Mouse (Mus musculus) skeletal muscle tissue, adult 2 months (tissue): ENCODE measurements around the gene Bhlha15.

ENCODE experiments used
- DNase-seq: peaks from one replicate; pipeline ENCODE4 v3.0.0-alpha.2; 2012; ENCODE audit warnings: low read depth, low spot score

Gene Bhlha15

DNA sequence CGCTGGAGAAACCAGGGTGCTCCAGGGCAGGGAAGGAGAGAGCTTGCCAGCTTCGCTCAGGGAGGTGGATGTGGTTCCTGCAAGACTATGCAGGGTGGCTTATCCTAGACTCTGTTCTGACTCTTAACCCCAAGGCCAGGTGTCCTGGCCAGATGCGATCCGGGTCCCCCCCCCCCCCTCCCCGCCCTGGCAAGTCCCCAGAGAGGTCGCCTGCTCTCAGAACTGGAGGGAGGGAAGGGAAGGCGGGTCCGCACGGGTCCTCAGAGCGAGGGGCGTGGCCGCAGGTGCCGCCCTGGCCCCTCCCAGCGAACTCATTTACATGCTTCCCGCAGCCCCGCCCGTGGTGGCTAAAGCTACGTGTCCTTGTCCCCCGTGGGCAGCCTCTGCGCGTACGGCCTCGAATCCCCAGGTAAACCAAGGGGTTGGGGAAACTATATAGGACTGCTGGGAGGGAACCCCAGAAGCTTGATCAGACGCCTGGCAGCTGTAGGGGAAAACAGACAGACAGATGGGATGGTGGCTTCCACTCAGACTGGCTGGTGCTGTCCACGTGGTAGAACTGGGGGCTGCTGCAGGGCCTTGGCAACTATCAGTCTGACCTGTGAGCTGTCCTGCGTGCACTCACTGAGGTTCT is at the start of gene Bhlha15:
Gene Bhlha15 (plus strand): TSS at position 337 of the 634 bp plus-strand sequence.
- DNase-seq, result no peak

DNA sequence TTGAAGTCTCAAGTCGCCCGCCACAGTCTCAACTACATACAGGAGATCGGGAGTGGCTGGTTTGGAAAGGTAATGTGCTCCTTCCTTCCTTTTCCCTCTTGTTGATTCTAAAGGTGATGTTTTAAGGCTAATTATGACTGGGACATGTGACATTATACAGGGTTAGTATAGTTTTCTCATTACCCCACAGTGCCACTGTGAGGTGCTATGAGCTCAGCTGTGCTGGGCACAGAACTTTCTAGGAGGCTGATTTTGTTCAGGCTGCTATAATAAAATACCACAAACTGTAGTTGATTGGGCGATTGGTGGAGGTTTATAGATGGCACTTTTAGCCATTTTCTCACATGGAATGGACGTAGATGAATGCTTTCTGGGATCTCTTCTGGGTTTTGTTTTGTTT is 46.6 kb upstream of the Bhlha15 start:
- no peak for DNase-seq

DNA sequence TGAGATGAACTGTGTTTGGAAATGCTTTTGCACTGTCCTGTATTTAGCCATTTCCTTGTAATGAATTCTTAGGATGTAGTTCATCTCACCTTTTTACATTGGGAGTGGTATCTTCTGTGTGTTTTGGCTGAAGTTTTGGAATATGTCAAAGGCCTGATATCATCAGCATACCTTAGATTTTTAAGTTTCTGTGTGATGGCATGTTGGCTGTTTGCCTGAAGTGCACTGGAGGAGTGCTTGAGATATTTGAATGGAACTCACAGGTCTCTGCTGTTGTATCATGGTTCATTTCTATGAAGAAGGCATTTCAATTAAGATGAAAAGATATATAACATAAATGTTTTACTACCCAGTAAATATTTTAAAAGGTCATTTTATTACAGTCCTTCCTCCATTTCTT is 43.2 kb upstream of the Bhlha15 start:
- no peak for DNase-seq

DNA sequence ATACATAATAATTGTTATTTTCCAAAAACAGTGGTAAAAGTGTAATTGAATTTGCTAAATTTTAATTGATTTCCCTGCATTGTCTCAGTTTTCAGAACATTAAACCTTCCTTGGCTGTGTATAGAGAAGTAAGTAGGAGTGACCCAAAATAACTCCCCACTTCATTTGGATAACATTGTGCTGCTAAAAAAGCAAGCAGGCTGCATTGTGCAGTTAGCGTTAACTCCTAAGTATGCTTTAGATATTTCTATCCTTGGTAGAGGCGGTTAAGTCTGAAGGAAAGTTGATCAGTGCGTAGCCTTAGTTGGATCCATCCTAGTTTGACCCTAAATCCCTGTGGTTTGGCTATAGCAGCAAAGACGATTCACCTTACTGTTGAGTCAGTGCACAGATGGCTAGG is 40.6 kb upstream of the Bhlha15 start:
- DNase-seq, result no peak

DNA sequence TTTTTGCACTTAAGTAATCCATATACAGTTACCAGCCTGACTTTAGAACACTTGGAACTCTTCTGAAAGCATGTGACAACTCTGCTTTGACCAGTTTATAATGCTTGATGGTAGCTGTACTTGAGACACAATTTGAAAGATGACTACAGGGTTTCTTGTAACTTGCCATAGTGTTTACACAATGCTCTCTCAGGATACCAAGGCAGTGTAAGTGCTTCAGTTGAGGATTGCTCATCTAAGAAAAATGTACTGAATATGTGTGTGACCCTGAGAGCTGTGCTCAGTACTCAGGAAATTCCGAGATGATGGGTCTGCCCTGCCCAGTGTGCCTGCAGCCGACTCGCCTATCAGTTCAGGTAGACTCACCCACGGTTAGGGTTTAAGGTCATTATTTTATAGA is 38.8 kb upstream of the Bhlha15 start:
- DNase-seq, result no peak

DNA sequence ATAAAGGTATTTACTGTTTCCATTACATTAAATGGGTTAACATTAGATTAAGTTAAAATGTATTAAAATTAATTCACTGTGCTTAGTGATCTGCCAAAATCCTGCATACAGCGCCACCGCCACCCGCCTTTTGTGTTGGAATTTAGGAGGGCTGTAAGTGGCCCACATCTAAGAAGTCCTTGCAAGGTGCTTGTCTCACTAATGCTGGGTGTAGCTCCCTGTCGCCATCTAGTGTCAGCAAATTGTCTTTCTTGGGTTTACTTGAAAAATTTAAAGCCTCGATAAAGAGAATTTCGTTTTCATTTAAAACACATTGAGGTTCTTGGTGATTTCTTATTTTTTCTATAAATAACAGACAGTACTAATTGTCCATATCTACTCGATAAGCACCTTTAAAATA is 35.6 kb upstream of the Bhlha15 start:
- DNase-seq, result peak; percentile 48

DNA sequence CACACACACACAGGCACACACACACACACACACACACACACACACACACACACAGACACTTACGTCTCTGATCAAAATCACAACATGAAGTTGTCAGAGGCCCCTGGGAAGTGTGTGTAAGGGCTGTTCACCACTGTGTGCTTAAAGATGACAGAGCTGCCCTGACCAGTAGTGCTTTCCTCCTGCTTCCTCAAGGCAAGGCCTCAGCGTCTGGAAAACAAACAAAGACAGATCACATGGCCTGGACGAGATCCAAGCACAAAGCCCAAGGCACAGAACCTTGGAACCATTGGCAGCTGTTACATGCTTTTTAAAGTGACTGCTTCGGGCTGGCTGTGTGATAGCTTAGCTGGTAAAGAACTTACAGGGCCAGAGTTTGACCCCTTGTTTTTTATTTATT is 31.5 kb upstream of the Bhlha15 start:
- DNase-seq, result peak; percentile 72

DNA sequence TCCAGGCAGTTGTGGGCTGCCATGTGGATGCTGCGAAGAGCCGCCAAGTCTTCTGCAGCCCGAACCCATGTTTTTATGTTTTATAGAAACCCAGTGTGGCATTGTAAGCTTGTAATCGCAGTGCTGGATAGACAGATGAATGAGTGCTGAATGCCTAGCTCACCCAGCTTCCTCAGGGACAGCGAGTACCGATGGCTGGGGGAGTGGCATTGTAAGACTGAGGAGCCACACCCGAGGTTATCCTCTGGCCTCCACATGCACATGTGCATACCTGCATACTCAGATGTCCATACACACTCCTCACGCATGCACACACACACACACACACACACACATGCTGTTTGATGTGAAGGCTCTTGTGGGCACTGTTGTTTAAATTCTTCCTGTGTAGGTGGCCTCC is 30.9 kb upstream of the Bhlha15 start:
- DNase-seq, result no peak

DNA sequence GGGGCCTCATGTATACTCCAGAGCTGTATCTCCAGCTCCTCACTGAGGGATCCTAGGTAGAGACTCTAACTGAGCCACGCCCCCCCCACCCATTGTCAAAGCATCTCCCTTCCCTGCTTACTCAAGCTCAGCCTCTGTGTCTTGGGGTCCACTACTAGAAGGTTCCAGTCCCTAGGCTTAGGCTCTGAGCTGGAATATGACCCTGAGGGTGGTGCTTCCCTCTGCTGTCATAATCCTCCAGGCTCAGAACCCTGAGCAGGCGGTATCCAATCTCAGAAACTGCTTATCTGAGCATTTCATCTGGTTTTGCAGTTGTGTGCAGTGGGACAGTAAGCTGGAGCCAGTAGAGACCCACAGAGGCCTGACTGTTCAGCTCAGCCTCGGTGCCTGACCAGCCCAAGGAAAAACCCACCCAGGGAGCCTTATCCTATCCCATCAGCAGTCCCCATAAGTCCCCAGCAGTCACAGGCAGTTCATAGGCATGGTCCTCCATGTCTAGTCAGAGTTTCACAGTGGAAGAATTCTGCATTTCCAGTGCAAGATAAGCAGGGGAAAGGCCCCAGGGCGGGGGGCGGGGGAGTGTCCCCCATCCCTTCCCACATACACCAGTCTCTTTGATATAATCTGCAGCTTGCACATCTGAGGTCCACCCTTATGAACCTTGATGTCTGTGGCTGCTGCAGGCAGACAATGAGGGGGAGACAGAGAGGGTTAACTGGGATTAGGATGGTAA is 27.8 kb upstream of the Bhlha15 start:
- DNase-seq, result no peak

DNA sequence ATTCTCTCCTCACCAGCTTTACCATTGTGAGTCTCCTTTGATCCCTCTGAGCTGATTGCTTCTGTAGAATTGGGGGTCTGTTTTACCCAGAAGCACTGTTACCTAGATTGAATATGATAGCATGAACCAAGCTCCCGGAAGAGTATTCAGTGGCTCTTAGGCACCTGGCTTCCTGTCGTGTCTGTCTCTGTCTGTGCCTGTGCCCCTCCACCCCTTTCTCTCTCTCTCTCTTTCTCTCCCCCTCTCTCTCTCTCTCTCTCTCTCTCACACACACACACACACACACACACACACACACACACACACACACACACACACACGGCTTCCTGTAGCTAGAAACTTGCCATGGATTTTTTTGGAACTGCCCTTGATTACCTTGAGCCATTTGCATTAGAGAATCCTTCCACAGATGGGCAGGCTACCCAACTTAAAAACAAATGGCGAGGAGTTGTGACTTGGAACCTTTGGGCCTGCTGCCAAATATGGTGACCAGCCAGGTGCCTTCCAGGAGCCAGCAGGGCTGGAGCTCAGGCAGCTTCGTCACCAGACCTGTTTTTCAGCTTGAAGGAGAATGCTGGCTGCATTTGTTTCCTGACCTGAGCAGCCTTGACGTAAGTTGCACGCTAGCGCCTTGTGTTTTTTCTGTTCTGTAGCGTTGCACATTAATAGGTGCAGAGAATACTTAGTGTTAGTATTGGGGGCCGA is 27.1 kb upstream of the Bhlha15 start:
- peak; percentile 16 for DNase-seq

DNA sequence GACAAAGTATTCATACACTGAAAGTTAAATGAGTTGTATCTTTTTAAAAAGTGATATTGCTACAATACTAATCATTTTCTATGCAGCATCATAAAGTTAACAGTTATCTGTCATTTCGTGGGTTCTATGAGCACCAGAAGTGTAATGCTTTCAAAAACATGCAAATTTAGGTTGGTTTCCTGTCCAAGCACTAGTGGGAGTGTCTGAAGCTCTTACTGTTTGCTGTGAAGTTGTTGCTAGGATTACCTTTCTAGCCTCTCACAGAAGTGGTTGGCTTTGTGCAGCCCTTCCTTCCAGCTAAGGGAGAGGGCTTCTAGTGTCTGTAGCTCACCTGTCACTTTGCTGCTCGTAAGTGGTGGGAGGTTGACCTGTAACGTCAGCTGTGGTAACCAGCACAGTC is 24.3 kb upstream of the Bhlha15 start:
- DNase-seq, result no peak

DNA sequence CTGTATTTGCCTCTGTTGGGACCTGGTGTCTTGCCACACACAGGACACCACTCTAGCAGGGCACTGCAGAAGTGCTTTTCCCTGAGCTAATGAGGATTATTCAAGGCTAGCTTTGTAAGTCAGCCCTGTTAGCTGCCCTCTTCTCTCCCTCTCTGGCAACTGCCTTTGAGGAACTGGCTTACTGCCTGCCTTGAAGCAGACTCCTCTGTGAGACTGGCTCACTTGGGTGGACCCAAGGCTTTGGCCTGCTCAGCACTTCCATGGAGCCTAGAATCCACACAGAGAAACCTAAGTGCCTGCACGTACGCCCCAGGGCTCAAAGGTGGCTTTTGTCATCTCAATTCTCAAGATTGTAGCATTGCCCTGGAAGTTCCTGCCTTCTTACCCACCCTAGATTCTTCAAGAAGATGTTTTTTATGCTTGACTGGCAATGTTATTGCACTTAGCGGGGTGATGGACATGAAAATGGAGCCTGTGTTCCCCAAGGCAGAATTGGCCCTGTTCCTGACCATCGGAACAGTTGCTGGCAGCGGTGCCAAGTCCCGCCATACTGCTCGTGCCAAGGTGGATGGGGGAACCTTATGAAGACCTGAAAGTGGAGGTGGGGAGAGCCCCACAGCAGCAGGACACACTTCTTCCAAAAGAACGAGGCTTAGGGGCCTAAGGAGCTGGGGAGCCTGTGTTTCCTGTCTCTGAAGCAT is 20.7 kb upstream of the Bhlha15 start:
- DNase-seq, result no peak

DNA sequence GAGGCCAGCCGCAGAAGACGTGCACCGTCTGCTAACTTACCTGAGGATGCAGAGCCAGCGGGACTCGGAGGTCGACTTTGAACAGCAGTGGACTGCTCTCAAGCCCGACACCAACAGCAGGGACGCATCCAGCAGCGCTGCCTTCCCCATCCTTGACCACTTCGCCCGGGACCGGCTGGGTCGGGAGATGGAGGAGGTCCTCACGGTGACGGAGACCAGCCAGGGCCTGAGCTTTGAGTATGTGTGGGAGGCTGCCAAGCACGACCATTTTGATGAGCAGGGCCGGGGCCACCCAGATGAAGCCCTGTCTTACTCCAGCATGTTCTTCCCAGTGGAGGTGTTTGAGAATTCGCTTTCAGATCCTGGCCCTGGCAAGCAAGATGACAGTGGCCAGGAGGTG is 16.4 kb upstream of the Bhlha15 start:
- no peak for DNase-seq

DNA sequence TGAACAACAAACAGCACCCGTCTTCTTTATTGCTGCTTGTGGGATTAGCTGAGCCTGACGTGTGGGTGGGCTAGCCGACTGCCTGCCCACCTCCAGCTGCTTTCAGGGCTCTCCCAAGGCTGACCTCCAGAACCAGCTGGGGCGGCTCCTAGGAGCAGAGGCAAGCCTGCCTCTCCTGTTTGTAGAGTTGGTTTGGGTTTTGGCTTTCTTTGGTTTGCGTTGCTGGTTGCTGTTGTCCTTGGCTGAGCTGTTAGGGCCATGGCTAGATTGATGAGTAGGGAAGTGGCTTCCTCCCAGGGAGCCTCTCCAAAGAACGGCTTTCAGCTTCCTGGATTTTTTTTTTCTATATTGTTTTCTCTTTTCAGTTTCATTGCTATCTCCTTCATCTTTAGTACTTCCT is 11.9 kb upstream of the Bhlha15 start:
- no peak for DNase-seq

DNA sequence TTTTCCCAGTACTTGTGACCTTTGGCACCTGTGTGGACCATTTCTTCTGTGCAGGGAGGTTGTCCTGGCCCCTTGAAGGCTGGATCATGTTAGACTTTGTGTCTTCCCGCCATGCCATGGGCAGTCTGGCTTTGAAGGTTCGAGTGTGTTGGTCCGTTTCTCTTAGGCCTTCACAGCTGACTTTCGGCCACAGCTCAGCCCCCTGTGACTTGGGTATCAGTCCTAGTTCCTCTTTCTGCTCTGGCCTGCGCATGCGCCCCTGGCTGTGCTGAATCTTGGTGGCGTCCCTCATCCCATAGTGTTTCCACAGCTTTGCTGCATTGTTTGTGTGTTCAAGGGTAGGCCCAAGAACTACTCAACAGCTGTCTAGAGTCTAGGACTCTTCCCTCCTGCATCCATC is 8.8 kb upstream of the Bhlha15 start:
- DNase-seq, result no peak

DNA sequence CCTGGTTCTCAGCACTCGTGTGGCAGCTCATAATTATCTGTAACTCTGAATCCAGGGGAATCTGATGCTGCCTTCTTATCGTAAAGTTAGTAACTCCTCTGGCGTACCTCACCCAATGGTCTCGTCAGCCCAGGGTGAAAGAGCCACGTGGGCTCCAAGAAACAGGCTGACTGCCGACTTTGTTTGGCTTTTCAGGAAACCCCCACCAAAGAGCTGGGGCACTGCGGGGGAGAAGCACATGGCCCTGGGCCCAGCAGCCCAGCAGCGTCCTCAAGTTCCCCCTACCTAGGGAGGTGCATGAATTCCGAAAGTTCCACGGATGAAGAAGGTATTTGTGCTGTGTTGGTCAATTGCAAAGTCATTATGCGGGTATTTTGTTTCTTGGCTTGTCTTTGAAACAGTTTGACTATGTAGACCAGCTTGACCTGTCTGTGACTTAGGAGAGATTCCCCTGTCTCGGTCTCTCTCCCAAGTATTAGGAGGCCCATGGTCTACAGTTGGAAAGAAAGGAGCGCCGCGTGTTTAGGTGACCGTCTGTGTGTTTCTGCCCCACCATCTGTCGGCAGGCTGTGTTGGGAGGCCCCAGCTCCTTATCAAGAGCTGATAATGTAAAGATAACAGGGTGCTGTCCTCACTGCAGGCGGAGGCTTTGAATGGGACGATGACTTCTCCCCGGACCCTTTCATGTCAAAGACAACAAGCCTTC is 7.4 kb upstream of the Bhlha15 start:
- no peak for DNase-seq

DNA sequence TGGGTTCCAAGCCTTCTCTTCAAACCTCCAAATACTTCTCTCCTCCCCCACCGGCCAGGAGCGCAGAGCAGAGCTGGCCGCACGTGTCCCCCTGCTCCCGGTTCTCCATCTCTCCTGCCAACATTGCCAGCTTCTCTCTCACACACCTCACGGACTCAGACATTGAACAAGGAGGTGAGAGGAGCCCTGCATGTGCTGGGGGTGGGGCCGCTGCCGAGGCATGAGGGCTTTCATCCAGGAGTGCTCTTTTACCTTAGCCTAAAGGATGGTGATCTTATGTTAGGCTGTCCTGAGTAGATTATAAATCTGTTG is 6.9 kb upstream of the Bhlha15 start:
- no peak for DNase-seq

DNA sequence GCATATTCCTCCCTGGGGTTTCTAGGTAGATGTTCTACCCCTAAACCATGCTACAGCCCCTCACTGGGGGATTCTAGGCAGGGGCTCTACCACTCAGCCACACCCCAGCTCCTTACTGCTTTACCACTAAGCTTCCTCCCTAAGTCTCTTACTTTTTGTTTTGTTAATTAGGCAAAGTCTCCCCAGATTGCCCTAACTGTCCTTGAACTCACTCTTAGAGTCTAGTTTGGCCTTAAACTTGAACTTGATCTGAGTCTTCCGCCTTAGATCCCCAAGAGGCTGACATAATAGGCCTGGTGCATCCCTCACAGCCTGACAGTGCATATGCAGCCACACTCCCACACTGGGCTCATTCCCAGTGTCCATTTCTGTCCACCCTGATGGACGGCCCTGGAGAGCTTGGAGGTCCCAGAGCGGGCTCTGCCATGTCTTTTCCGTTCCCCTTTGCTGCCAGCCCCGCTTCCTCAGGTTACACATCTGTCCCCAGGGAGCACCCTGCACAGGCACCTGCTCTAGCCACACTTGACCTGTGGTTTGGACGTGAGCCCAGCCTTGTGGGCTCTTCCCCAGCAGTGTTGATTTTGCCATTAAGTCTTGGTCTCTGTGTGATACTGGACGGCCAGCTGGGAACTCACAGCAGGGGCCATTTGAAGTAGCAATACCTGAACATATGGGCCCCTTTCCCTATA is 6.3 kb upstream of the Bhlha15 start:
- peak; percentile 89 for DNase-seq

DNA sequence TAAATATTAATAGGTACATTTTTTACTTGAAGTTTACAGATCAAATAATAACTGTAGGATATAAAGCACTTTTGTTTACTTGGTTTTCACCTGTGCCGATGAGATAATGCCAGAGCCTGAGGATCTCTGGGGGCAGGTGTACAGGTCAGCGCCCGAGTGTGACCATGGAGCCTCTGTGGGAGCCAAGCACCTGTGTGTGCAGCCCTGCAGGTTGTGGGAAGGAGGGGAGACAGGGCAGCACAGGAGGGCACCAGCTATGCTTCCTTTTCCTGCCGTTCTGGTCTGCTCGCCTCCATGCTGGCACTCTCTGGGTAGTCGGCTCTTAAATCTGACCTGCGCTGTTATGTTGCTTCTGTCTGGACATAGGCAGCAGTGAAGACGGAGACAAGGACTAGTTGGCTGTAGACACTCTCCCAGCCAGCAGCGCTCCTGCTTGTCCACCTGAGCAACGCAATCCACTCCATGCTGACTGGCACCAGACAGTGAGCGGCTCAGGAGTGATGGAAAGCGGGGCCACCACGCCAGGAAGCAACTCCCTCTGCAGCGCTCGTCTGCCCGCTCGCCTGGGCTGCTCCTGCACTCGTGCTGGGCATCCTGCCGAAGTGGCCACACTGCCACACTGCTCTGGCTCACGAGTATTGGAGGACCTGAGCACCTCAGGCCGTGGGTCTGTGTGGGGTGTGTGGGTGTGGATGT is 5.6 kb upstream of the Bhlha15 start:
- DNase-seq, result no peak

DNA sequence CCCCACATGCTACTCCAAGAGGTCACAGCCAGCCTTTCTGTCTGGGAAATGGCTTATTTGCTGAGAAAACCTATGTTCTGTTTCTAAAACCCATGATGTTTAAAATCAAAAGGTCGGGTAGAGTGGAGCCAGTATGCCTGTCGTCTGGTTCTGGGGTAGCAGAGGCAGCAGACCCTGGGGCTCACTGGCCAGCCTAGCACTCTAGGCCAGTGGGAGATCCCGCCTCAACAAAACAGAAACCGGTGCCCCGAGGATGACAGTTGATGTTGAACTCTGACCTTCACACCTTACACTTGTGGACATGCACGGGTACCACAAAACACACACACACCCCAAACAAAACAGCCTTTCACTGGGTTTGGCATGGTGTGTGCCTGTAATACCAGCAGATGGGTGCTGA is 1.7 kb upstream of the Bhlha15 start:
- no peak for DNase-seq

DNA sequence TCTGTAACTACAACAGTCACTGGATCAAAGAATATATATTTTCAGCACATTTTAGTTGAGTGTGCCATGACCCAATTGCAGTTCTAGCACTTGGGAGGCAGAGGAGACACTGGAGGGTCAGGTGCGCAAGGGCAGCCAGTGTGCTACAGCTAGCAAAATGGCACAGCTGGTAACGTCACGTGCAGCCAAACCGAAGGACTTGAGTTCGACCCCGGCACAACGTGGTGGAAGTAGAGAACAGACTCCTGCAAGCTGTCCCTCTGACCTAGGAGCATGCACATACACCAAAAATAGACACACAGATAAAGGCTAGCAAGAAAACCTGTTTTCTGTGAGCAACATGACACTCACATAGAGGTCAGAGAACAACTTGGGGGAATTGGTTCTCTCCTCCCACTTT is 759 bp upstream of the Bhlha15 start:
- DNase-seq, result no peak
